Mouse (Mus musculus) hindbrain, embryonic 12.5 days (tissue): ENCODE measurements at regions not wholly inside any gene's neighbourhood (a gene's known extent, or its start where the extent isn't known, plus 50 kb on each side); places are given as distances from the start of the nearest gene placed in this dataset.

Source experiments
- ATAC-seq: fragments of 200-750 bp; cut with Nextera tagmentation; 2 replicates; pipeline ENCODE4 v1.8.0; 2017; ENCODE audit warnings: moderate TSS enrichment; ENCODE audit not compliant: low FRiP score
- H3K27ac ChIP-seq: fragments of 300-500 bp; sonication (generic); 2 replicates; pipeline ENCODE4 v1.5.1; 2016; ENCODE audit warnings: mild to moderate bottlenecking
- H3K27me3 ChIP-seq: fragments of 300-500 bp; sonication (generic); 2 replicates; pipeline ENCODE4 v1.6.1; 2016; ENCODE audit warnings: mild to moderate bottlenecking
- H3K36me3 ChIP-seq: fragments of 300-500 bp; sonication (generic); 2 replicates; pipeline ENCODE4 v1.6.1; 2016; ENCODE audit warnings: mild to moderate bottlenecking
- H3K4me1 ChIP-seq: fragments of 300-500 bp; sonication (generic); 2 replicates; pipeline ENCODE4 v1.6.1; 2016
- H3K4me2 ChIP-seq: fragments of 300-500 bp; sonication (generic); replicated peaks from 2 replicates; pipeline ENCODE4 v1.6.1; 2016; ENCODE audit warnings: mild to moderate bottlenecking
- H3K4me3 ChIP-seq: fragments of 300-500 bp; sonication (generic); 2 replicates; pipeline ENCODE4 v1.5.1; 2016; ENCODE audit warnings: mild to moderate bottlenecking
- H3K9ac ChIP-seq: fragments of 300-500 bp; sonication (generic); 2 replicates; pipeline ENCODE4 v1.6.1; 2016; ENCODE audit warnings: mild to moderate bottlenecking, moderate library complexity
- H3K9me3 ChIP-seq: fragments of 300-500 bp; sonication (generic); replicated peaks from 2 replicates; pipeline ENCODE4 v1.6.1; 2016; ENCODE audit warnings: mild to moderate bottlenecking
- WGBS: fragments of 180-500 bp; shearing (Covaris S2); methylation state at CpG from one replicate; pipeline ENCODE4 v1.1.7; 2016; 5-methylcytosine and 5-hydroxymethylcytosine counted together

DNA sequence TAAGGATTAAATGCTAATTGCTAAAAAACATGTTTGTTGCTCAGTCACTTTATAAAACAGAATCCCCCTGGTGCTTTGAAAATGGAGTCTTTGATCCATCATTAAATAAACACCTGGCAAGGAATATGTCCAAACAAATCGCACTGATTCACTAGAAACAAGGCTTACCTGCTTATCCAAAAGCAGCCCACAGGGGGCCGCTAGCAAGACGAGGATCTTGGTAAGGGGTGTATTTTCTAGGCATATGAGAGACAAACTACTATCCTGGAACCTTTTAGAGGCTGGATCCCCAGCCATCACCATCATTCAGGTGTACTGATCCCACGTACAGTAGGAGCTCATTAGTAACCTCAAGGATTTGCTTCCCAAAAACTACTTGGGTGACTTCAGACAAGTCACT lies 201.2 kb downstream of the Gpam start:
- 78% methylated on average over 4 of the region's 4 CpGs for WGBS
- ATAC-seq = no peak
- H3K4me1 ChIP-seq = no peaks in the 10 kb centered on the region
- no peak overlapping the region for H3K4me2 ChIP-seq
- H3K27me3 ChIP-seq = no peaks in the 10 kb centered on the region
- no peaks in the 10 kb centered on the region for H3K9me3 ChIP-seq
- H3K27ac ChIP-seq = no peak overlapping the region
- H3K9ac ChIP-seq = no peak overlapping the region
- no peaks in the 10 kb centered on the region for H3K36me3 ChIP-seq
- no peak overlapping the region for H3K4me3 ChIP-seq

DNA sequence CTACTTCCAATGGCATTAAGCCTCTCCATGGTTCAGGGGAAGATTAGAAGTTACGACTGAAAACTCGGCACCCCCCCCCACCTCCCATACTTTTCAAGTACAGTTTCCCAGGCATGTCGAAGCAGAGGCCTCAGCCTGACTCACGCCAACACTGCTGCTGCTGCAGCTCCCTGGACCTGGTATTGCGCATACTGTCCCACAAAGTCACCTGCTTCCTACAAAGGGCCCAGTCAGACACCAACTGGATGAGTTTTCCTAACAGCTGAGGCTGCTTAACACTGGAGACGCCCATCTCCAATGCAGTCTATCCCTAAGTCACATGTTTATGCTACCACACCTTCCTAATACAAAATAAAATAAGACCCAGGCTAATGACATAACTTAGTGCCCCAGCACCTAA lies 207.4 kb downstream of the Gpam start:
- Histone ChIP-seq H3K9me3 (no peaks in the 10 kb centered on the region), H3K36me3 (no peaks in the 10 kb centered on the region), H3K4me1 (no peaks in the 10 kb centered on the region), H3K27me3 (no peaks in the 10 kb centered on the region), H3K4me2 (no peak overlapping the region), H3K4me3 (no peak overlapping the region), H3K27ac (no peak overlapping the region), H3K9ac (no peak overlapping the region)
- 84% methylated on average over 6 of the region's 6 CpGs for WGBS
- no peak for ATAC-seq

DNA sequence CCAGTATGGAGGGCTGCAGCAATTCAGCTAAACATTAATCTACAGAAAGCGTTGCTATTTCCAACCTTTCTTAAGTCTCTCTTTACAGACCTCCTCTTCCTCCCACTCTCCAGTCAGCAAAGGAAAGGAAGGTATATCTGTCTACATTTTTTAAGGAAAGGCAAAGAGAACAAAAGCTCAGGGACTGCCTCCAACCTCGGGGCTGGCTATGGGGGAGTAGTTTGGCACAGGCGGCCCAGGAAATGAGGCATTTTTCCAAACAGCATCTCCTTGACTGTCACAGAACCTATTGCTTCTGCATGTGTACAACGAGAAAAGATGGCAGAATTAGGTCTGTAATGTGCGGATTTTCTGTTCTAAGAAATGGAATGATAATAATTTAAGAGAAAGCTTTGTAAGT lies 233.4 kb downstream of the Gpam start:
- no peaks in the 10 kb centered on the region for H3K36me3 ChIP-seq
- ATAC-seq = no peak
- H3K27ac ChIP-seq = no peak overlapping the region
- WGBS = 92% methylated on average over 5 of the region's 5 CpGs
- no peaks in the 10 kb centered on the region for H3K9me3 ChIP-seq
- H3K4me1 ChIP-seq = 0 out of 2 replicates have a peak, but pooled peaks cover 2% of the 10 kb centered on the region
- no peak overlapping the region for H3K4me2 ChIP-seq
- no peaks in the 10 kb centered on the region for H3K27me3 ChIP-seq
- H3K4me3 ChIP-seq = no peak overlapping the region
- no peak overlapping the region for H3K9ac ChIP-seq

DNA sequence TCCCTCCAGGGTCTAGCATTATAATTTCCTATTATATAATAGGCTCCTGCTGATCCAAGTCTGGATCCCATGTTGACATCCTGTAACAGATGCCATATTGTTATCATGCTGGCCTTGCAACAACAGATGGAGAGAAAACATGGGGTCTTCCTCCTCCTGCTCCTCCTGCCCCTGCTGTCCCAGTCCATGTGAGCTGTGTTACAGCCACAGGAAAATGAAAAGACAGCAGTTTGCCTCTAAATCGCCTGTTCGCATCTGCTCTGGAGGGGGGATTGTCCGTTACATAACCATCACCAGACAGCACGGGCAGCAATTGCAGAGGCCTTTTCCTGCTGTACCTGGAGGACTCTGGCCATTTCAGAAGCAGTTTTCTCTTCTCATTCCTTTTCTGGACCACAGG lies 260.0 kb downstream of the Gpam start:
- H3K9ac ChIP-seq = no peak overlapping the region
- no peaks in the 10 kb centered on the region for H3K4me1 ChIP-seq
- no peak for ATAC-seq
- 71% methylated on average over 4 of the region's 4 CpGs for WGBS
- no peak overlapping the region for H3K4me2 ChIP-seq
- no peaks in the 10 kb centered on the region for H3K9me3 ChIP-seq
- H3K36me3 ChIP-seq = no peaks in the 10 kb centered on the region
- H3K27me3 ChIP-seq = no peaks in the 10 kb centered on the region
- no peak overlapping the region for H3K4me3 ChIP-seq
- H3K27ac ChIP-seq = no peak overlapping the region

DNA sequence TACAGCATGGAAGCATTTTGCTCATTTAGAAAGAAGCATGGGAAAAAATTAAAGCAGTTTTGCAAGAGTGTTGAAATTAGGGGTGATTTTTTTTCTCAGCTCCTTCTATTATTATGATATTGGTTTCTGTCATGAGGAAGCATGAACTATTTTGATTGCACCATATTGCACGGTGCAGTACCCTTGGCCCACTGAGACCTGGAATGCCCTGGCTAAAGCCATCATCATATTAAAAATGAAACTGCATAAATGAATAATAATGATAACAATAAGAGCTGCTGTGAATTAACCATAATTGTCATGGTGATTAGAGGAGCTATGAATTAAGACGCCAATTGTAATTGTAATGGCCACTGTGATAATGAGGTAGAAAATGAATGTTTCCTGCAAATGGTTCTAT lies 271.8 kb downstream of the Gpam start:
- Histone ChIP-seq H3K4me3 (no peak overlapping the region), H3K9ac (no peak overlapping the region), H3K9me3 (no peaks in the 10 kb centered on the region), H3K36me3 (no peaks in the 10 kb centered on the region), H3K27ac (no peak overlapping the region), H3K4me1 (no peaks in the 10 kb centered on the region), H3K4me2 (no peak overlapping the region), H3K27me3 (no peaks in the 10 kb centered on the region)
- peak; percentile 72; the same call in 1 of the 2 replicates for ATAC-seq
- 71% methylated on average over 2 of the region's 2 CpGs for WGBS

DNA sequence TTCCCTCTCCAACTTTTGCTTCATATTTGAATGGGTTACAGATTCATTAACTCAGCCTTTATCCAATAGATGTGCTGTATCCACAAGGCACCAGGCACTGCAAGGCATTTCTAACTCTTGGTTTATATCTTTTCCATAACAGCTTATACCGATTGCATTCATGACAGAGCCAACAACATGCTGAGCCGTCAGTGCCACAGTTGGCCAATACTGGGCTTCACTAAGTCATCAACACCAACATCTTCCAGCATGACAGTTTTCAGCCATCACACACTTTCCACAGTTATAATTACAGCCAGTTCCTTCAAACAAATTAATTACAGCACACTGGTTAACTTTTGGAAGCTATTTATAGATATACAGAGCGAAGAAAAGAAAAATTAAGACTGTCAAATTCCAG lies 288.8 kb downstream of the Gpam start:
- H3K9me3 ChIP-seq = no peaks in the 10 kb centered on the region
- no peak overlapping the region for H3K9ac ChIP-seq
- no peak overlapping the region for H3K4me2 ChIP-seq
- H3K4me3 ChIP-seq = no peak overlapping the region
- no peaks in the 10 kb centered on the region for H3K36me3 ChIP-seq
- 87% methylated on average over 3 of the region's 3 CpGs for WGBS
- no peak overlapping the region for H3K27ac ChIP-seq
- H3K4me1 ChIP-seq = no peaks in the 10 kb centered on the region
- no peaks in the 10 kb centered on the region for H3K27me3 ChIP-seq
- no peak for ATAC-seq

DNA sequence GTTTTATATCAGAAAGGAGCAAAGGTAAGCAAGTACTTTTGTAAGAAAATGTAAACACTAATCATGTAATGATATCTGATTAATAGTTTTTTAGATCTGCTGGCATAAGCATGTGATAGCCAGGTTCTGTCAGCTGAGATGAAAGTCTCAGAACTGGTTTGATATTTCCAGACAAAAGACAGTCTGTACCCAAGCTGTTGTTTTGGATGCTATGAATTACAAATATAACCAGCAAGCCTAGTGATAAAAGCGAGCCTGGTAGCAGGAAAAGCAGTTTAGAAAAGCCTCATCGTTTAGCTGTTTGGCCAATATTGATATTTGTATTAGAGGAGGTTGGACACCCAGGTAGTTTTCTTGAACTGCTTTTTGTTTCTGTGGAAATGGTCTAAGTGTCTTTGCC lies 290.6 kb downstream of the Gpam start:
- no peak for ATAC-seq
- Histone ChIP-seq H3K36me3 (no peaks in the 10 kb centered on the region), H3K27me3 (no peaks in the 10 kb centered on the region), H3K27ac (no peak overlapping the region), H3K4me3 (no peak overlapping the region), H3K9me3 (no peaks in the 10 kb centered on the region), H3K4me2 (no peak overlapping the region), H3K4me1 (no peaks in the 10 kb centered on the region), H3K9ac (no peak overlapping the region)
- 94% methylated on average over 2 of the region's 2 CpGs for WGBS

DNA sequence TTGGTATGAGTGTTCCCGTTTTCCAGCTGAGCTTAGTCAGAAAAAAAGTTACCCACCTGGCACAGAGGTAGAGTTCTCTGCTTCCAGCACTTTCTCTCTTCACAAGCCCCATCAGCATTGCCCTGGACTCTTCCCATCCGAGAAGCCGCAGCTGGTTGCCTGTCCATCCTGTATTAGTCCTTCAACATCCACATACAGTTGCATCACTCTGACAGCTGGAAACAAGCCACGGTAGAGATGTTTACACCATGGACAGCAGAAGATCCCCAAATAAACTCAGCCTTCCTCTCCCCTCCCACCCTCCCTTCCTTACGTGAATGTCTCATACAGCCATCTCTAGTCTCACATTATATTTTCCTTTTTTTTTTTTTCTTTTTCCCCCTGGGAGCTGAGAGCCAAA lies 304.9 kb downstream of the Gpam start:
- no peak for ATAC-seq
- Histone ChIP-seq H3K4me1 (no peaks in the 10 kb centered on the region), H3K9me3 (no peaks in the 10 kb centered on the region), H3K4me3 (no peak overlapping the region), H3K27ac (no peak overlapping the region), H3K27me3 (no peaks in the 10 kb centered on the region), H3K9ac (no peak overlapping the region), H3K36me3 (no peaks in the 10 kb centered on the region), H3K4me2 (no peak overlapping the region)
- WGBS = 84% methylated on average over 5 of the region's 5 CpGs

DNA sequence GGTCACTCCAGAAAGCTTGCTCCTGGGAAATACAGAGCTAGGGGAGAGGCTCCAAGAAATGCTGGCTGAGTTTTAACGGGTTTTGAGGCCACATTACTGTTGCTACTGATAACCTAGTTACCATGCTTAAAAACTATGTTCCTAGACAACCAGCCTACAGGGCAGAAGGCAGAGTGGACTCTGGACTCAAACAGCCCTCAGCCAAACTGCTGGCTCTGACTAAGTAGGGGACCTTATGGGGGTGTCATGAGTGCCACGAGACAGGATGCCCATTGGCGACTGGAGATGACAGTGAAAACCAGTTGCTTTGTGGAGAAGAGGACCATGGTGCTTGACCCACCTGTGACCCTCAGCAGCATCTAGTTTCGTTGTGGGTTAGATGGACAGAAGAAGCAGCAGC lies 306.5 kb downstream of the Gpam start:
- Histone ChIP-seq H3K4me3 (no peak overlapping the region), H3K27me3 (no peaks in the 10 kb centered on the region), H3K9ac (no peak overlapping the region), H3K9me3 (no peaks in the 10 kb centered on the region), H3K27ac (no peak overlapping the region), H3K4me2 (no peak overlapping the region), H3K36me3 (no peaks in the 10 kb centered on the region), H3K4me1 (no peaks in the 10 kb centered on the region)
- WGBS = 82% methylated on average over 4 of the region's 4 CpGs
- ATAC-seq = no peak

DNA sequence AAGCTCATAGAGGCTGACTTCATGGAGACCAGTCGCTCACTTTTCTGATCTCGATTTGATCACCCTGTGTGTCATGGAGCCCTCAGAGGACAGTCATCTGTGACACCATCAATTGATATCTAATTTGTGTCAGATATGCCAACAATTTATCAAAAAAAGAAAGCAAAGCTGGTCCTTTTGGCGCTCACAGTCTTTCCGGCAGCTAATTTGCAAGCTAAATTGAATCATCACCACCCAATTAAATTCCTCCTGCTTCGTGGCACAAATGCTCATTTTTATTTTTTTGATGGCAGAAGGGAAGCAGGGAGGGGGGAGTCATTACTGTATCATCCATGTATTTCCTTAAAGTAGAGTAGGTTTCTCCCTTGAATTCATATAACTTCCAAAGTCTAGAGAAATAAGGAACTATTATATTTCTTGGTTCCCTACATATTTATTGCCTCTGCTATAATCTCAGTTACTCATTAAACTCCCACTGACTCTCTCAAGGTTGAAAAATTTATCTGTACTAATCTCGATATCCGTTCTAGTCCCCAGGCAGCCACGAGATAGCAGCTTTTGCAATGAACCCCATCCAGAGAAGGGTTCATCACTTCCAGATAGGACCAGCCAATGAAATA lies 325.8 kb downstream of the Gpam start:
- Histone ChIP-seq H3K9ac (no peak overlapping the region), H3K36me3 (no peaks in the 10 kb centered on the region), H3K27ac (no peak overlapping the region), H3K4me2 (no peak overlapping the region), H3K4me3 (no peak overlapping the region), H3K9me3 (no peaks in the 10 kb centered on the region), H3K4me1 (no peaks in the 10 kb centered on the region), H3K27me3 (no peaks in the 10 kb centered on the region)
- no peak for ATAC-seq
- WGBS = 78% methylated on average over 8 of the region's 8 CpGs

DNA sequence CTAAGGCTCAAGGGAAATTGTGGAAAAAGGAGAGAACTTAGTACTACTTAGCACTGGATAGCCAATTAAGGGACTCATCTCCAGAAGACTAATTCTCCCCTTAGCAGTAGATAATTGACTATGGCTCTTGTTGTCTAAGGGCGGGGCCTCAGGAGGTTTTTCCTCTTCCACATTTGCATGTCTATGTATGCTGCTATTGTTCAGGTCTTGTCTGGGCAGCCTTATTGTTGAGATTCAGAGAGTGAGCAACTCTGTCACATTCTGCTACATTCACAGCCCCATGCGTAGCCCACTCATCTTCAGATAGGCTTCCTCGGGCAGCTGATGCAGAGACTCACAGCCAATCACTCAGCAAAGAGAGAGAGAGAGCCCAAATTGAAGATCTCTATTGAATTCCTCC lies 339.9 kb downstream of the Gpam start:
- no peaks in the 10 kb centered on the region for H3K9me3 ChIP-seq
- no peaks in the 10 kb centered on the region for H3K27me3 ChIP-seq
- H3K4me3 ChIP-seq = no peak overlapping the region
- no peak overlapping the region for H3K4me2 ChIP-seq
- WGBS = 49% methylated on average over 3 of the region's 3 CpGs
- no peak overlapping the region for H3K27ac ChIP-seq
- no peak for ATAC-seq
- H3K4me1 ChIP-seq = 0 out of 2 replicates have a peak, but pooled peaks cover 3% of the 10 kb centered on the region
- no peaks in the 10 kb centered on the region for H3K36me3 ChIP-seq
- H3K9ac ChIP-seq = no peak overlapping the region

DNA sequence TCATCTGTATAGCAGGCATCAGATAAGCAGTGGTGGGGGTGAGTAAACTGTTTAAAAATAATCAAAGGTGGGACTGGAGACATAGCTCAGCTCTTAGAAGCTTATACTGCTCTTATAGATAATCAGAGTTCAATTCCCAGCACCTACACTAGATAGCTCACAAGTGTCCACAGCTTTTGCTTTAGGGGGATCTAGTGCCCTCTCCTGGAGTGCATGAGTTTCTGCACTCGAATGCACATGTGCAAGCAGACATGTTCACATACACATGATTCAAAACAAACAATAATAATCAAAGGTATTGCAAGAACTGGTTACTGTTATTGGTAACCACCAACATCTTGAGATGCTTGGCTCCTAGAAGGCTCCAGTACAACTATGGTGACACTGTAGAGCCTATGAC lies 343.3 kb downstream of the Gpam start:
- no peak for ATAC-seq
- Histone ChIP-seq H3K36me3 (no peaks in the 10 kb centered on the region), H3K9ac (no peak overlapping the region), H3K27me3 (no peaks in the 10 kb centered on the region), H3K4me2 (no peak overlapping the region), H3K4me1 (0 out of 2 replicates have a peak, but pooled peaks cover 3% of the 10 kb centered on the region), H3K9me3 (no peaks in the 10 kb centered on the region), H3K4me3 (no peak overlapping the region), H3K27ac (no peak overlapping the region)
- 69% methylated on average over 1 of the region's 1 CpGs for WGBS

DNA sequence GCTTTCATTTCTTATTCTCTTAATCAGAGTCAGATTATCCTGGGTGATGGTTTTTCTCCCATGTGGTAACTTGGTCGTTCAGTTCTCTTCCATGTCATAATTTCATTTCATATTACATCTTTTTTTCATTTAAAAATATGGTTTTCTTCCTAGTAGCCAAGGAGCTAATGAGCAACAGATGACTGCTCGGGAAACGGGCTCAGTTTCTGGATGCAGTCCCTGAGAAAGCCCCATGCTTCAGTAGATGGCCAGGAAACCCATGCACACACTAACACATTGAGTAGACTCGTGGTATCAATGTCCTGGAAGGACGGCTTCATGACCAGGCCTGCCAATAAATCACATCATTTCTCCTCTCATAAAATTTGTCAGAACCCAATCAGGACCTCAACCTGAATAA lies 369.3 kb downstream of the Gpam start:
- Histone ChIP-seq H3K36me3 (no peaks in the 10 kb centered on the region), H3K4me1 (no peaks in the 10 kb centered on the region), H3K9ac (no peak overlapping the region), H3K9me3 (no peaks in the 10 kb centered on the region), H3K4me2 (no peak overlapping the region), H3K4me3 (no peak overlapping the region), H3K27ac (no peak overlapping the region), H3K27me3 (no peaks in the 10 kb centered on the region)
- 79% methylated on average over 5 of the region's 5 CpGs for WGBS
- no peak for ATAC-seq
